1 mouse cellular context compared by ENCODE assay signal in the genomic region with DNA sequence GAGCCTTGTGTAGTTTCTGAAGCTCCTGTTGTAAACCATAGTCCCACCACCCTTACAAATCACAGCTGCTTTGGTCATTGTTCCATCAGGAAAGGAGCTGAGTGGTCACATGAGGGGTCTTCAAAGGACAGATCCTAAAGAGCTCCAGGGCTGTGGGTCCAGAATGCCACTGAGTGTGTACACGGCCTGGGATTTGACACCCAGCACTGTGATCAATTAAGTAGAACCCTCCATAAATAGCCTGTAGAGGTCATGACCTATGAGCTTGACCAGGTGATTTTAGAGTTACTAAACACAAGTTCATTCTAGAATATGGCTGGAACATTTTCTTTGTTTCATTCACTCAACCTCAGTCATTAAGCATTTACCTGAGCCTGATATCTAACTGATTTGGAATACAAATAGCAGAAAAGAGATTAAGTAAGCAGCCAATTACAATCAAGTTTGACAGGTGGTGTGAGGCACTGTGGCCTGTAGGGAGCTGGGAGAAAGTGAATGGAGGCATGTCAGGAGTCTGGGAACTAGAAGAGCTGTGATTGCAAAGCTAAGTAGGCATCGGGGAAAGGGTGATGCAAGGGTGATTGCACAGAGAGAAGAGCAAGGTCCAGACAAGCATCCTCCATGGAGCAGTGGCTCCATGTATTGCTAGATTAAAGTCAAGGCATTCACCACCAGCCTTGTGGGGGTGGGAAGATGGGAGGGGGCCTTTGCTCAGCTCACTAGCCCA.
TF ChIP-seq lines count a peak whose summit lies in the region.

No protein-coding gene starts in this region.

TF ChIP-seq in myocyte, 11 proteins besides CTCF, POLR2A, EP300 and RAD21 (continued from another document):
- TF ChIP-seq MYOD1 (IDR thresholded peaks at IDR 0.05; ENCODE audit: control insufficient read depth in 1 of 3, insufficient read length in 2 of 3, low read depth in 2 of 3) (no peak), E2F4 (IDR thresholded peaks at IDR 0.05; ENCODE audit: insufficient read depth) (no peak)
